Mouse (Mus musculus) liver, embryonic 15.5 days (tissue): ENCODE data around the gene Rhoh. TPM values are rescaled to one million over a fixed set of nuclear protein-coding genes. Genes with fewer than 3 reads are reported as not detected.

Experiments
- ATAC-seq: fragments of 200-750 bp; cut with Nextera tagmentation; 2 replicates; pipeline ENCODE4 v1.8.0; 2017; ENCODE audit warnings: moderate number of reproducible peaks, mild to moderate bottlenecking, moderate library complexity; ENCODE audit not compliant: insufficient read depth
- H3K27ac ChIP-seq: fragments of 300-500 bp; sonication (generic); replicated peaks from 2 replicates; pipeline ENCODE4 v1.5.1; 2015; ENCODE audit warnings: mild to moderate bottlenecking, inconsistent platforms
- H3K27me3 ChIP-seq: fragments of 300-500 bp; sonication (generic); 2 replicates; pipeline ENCODE4 v1.6.1; 2015; ENCODE audit warnings: mild to moderate bottlenecking, inconsistent platforms
- H3K36me3 ChIP-seq: fragments of 300-500 bp; sonication (generic); replicated peaks from 2 replicates; pipeline ENCODE4 v1.6.1; 2015; ENCODE audit warnings: moderate library complexity, mild to moderate bottlenecking, inconsistent platforms
- H3K4me1 ChIP-seq: fragments of 300-500 bp; sonication (generic); replicated peaks from 2 replicates; pipeline ENCODE4 v1.6.1; 2015; ENCODE audit warnings: inconsistent platforms
- H3K4me2 ChIP-seq: fragments of 300-500 bp; sonication (generic); 2 replicates; pipeline ENCODE4 v1.6.1; 2015; ENCODE audit warnings: moderate library complexity, mild to moderate bottlenecking, inconsistent platforms
- H3K4me3 ChIP-seq: fragments of 300-500 bp; sonication (generic); replicated peaks from 2 replicates; pipeline ENCODE4 v1.5.1; 2015; ENCODE audit warnings: mild to moderate bottlenecking, inconsistent platforms
- H3K9ac ChIP-seq: fragments of 300-500 bp; sonication (generic); 2 replicates; pipeline ENCODE4 v1.6.1; 2015; ENCODE audit warnings: moderate library complexity, mild to moderate bottlenecking, inconsistent platforms
- H3K9me3 ChIP-seq: fragments of 300-500 bp; sonication (generic); replicated peaks from 2 replicates; pipeline ENCODE4 v1.6.1; 2016; ENCODE audit warnings: inconsistent platforms
- WGBS: fragments of 180-500 bp; shearing (Covaris S2); methylation state at CpG from one replicate; pipeline ENCODE4 v1.1.7; 2015; ENCODE audit warnings: mixed read lengths; ENCODE audit not compliant: insufficient replicate concordance; 5-methylcytosine and 5-hydroxymethylcytosine counted together
- polyA plus RNA-seq: library from polyadenylated mRNA; unstranded; fragments of >200 nt; fragmentation: Nextera tagmentation; extraction: Ambion mirVana; gene quantifications from 2 replicates; pipeline ENCODE4 v1.2.1, GENCODE M21; 2015

Rhoh gene
- polyA plus RNA-seq, 1 experiment from 2014 or later, result 1.8 TPM

DNA sequence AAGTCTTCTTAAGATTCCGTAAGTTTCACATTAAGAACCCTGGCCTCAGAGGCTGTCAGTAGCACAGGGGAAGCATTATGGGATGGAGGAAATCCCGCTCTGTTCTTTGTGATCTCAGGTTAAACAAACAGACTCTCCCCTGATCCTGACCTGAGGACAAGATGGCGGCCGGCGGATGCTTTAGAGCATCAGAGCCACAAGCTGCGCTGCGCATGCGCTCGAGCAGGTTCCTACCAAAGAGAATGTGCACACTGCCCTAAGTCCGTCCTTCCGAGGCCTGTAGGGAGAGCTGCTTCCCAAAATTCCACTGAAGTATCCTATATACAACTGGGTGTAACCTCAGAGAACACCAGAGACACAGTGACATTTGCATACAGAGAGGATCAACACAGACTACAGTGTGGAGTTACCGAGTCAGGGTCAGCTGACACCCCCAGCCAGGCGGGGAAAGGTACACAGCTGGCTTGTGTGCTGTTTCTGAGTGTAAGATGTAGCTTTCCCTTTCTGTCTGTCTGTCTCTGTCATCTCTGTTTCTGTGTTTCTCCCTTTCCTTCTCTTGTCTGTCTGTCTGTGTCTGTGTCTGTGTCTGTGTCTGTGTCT lies 10.4 kb downstream of the Rhoh start:
- Histone ChIP-seq H3K36me3 (no peaks in the 10 kb centered on the region), H3K9ac (no peak overlapping the region), H3K27ac (no peak overlapping the region), H3K4me2 (no peak overlapping the region), H3K9me3 (no peaks in the 10 kb centered on the region), H3K4me1 (no peaks in the 10 kb centered on the region), H3K4me3 (no peak overlapping the region), H3K27me3 (no peaks in the 10 kb centered on the region)
- 78% methylated on average over 13 of the region's 13 CpGs for WGBS
- ATAC-seq, result no peak

- H3K36me3 ChIP-seq, result no peaks in the 10 kb centered on the region
- H3K4me1 ChIP-seq, result no peaks in the 10 kb centered on the region
- no peaks in the 10 kb centered on the region for H3K27me3 ChIP-seq
- no peak overlapping the region for H3K4me3 ChIP-seq
- H3K9me3 ChIP-seq, result no peaks in the 10 kb centered on the region
- WGBS, result 15% methylated on average over 4 of the region's 4 CpGs
- no peak overlapping the region for H3K9ac ChIP-seq
- no peak overlapping the region for H3K4me2 ChIP-seq
- no peak for ATAC-seq
- H3K27ac ChIP-seq, result no peak overlapping the region
These were observed 12.2 kb downstream of the Rhoh start for GRCm38 (mm10) chr5:65873212-65873611.

GRCm38 (mm10) chr5:65875269-65875668 lies 14.3 kb downstream of the Rhoh start:
- no peak for ATAC-seq
- no peaks in the 10 kb centered on the region for H3K4me1 ChIP-seq
- no peaks in the 10 kb centered on the region for H3K9me3 ChIP-seq

DNA sequence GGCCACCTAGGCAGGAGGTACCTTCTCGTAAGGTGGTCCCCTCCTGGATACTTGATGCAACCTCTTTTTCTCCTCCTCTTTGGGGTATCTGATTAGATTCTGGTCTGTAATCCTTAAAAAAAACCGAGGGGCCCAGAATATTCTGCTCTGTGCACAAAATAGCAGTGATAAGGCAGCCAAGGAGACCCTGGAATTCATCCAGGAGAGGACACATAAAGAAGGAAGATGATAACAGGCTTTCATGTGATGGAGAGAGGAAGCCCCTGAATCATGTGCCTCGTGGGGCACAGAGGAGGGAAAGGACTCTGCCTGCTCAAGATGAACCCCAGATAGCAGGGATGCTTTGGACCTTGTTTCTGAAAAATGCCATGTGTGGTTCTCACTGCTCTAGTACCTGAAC lies 17.4 kb downstream of the Rhoh start:
- no peak overlapping the region for H3K9ac ChIP-seq
- H3K27me3 ChIP-seq, result no peaks in the 10 kb centered on the region
- no peaks in the 10 kb centered on the region for H3K9me3 ChIP-seq
- no peak for ATAC-seq
- no peak overlapping the region for H3K4me3 ChIP-seq
- 39% methylated on average over 3 of the region's 3 CpGs for WGBS
- H3K4me2 ChIP-seq, result no peak overlapping the region
- 0 out of 2 replicates have a peak, but pooled peaks cover 12% of the 10 kb centered on the region for H3K4me1 ChIP-seq
- no peak overlapping the region for H3K27ac ChIP-seq
- no peaks in the 10 kb centered on the region for H3K36me3 ChIP-seq

More at GRCm38 (mm10) chr5:65875269-65875668, 14.3 kb downstream of the Rhoh start:
- WGBS, result 77% methylated on average over 7 of the region's 7 CpGs
- Histone ChIP-seq H3K4me2 (no peak overlapping the region), H3K36me3 (no peaks in the 10 kb centered on the region), H3K9ac (no peak overlapping the region), H3K4me3 (no peak overlapping the region), H3K27me3 (no peaks in the 10 kb centered on the region), H3K27ac (no peak overlapping the region)

GRCm38 (mm10) chr5:65881254-65881653 lies 20.2 kb downstream of the Rhoh start:
- no peak overlapping the region for H3K27ac ChIP-seq
- 59% methylated on average over 2 of the region's 2 CpGs for WGBS
- no peak for ATAC-seq

DNA sequence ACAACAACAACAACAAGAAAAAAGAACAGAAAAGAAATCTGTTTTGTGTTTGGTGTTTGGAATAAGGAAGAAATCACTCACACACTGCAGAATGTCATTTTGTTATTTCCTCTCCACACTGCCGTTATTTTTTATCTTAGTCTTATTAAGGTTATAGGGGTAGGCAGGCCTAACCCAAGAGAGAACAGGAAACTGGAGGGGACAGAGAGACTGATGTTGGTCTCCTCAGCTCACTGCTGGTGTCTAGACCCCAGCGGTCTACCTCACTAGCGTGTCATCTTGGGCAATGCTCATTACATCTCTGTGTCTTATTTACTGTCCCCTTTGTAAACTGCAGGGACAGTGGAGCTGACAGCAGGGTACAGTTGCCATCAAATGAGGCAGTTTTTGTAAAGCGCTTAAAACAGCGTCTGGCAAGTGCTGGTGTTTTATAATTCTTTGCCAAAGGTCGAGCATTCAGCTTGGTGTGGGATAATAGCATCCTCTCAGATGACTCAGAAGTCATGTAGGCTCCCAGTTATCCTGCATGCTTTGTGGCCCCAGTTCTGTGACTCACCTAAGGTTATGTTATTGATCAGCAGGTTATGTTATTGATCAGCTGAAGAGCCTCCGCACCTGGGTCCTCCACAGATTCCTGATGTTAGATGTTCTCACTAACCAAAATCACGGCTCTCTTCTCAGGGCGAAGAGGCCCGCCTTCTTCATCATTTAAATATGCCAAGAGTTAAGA lies 21.6 kb downstream of the Rhoh start:
- no peak for ATAC-seq
- Histone ChIP-seq H3K4me1 (0 out of 2 replicates have a peak, but pooled peaks cover 12% of the 10 kb centered on the region), H3K9ac (no peak overlapping the region), H3K9me3 (no peaks in the 10 kb centered on the region), H3K4me3 (no peak overlapping the region), H3K36me3 (no peaks in the 10 kb centered on the region), H3K27ac (no peak overlapping the region), H3K27me3 (no peaks in the 10 kb centered on the region), H3K4me2 (no peak overlapping the region)
- WGBS, result 59% methylated on average over 10 of the region's 10 CpGs

More at GRCm38 (mm10) chr5:65881254-65881653, 20.2 kb downstream of the Rhoh start:
- Histone ChIP-seq H3K9ac (no peak overlapping the region), H3K4me1 (0 out of 2 replicates have a peak, but pooled peaks cover 12% of the 10 kb centered on the region), H3K4me3 (no peak overlapping the region), H3K36me3 (no peaks in the 10 kb centered on the region), H3K9me3 (no peaks in the 10 kb centered on the region), H3K27me3 (no peaks in the 10 kb centered on the region), H3K4me2 (no peak overlapping the region)

DNA sequence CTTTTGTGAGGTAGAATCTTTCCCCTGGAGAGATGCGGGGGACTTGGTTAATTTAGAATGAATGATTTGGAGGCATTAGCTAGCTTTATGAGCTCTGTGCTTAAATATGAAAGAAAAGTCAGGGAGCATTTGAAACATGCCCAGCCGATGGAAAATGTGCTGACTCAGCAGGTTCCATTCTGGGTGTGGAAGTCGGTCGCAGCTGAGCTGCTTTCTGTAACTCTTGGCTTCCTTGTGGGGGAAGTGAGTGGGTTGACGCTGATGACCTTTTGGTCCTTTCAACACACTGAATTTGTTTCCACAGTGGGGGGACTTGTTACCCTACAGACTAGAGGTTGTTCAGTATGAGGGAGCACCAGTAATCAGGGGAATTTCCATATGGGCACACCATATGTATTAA lies 22.3 kb downstream of the Rhoh start:
- Histone ChIP-seq H3K36me3 (no peaks in the 10 kb centered on the region), H3K9me3 (no peaks in the 10 kb centered on the region), H3K4me1 (0 out of 2 replicates have a peak, but pooled peaks cover 12% of the 10 kb centered on the region), H3K27me3 (no peaks in the 10 kb centered on the region), H3K27ac (no peak overlapping the region), H3K4me2 (no peak overlapping the region), H3K4me3 (no peak overlapping the region), H3K9ac (no peak overlapping the region)
- ATAC-seq, result no peak
- 26% methylated on average over 5 of the region's 5 CpGs for WGBS

DNA sequence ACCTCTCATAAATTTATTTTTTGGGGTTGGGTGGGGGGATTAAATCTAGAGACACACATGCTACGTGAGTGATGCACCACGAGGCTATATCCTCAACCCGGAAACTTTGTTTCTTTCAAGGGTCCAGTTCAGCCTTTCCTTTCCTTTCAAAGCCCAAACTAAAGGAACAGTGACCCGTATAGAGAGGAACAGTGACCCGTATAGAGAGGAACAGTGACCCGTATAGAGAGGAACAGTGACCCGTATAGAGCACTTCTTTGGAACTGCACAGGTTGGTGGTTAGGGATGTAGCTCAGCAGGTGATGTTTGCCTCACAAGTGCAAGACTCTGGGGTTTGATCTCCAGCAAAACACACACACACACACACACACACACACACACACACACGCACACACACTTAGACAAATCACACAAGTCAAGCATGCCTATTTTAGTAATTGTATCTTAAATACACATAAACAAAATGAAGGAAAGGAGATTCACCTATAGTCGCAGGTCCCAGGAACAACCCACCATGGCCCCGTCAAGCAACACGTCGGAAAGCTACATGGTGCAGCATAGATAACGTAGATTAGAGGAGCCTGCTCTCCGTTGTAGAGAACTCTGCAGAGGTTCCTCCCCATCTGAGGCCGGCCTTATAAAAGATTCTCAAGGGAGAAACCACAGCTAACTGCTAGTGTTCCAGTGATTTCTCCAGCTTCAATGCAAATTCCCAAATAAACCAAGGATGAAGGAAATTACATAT lies 24.9 kb downstream of the Rhoh start:
- no peak for ATAC-seq
- 45% methylated on average over 15 of the region's 15 CpGs for WGBS

GRCm38 (mm10) chr5:65888102-65888501 lies 27.1 kb downstream of the Rhoh start:
- Histone ChIP-seq H3K27me3 (no peaks in the 10 kb centered on the region), H3K36me3 (no peaks in the 10 kb centered on the region), H3K4me1 (peaks cover 8% of the 10 kb centered on the region), H3K27ac (no peak overlapping the region), H3K4me2 (no peak overlapping the region), H3K9me3 (no peaks in the 10 kb centered on the region), H3K4me3 (no peak overlapping the region), H3K9ac (no peak overlapping the region)
- no peak for ATAC-seq
- WGBS, result 71% methylated on average over 5 of the region's 5 CpGs

More for the DNA sequence above, 24.9 kb downstream of the Rhoh start:
- Histone ChIP-seq H3K4me3 (no peak overlapping the region), H3K4me1 (peaks cover 20% of the 10 kb centered on the region), H3K9ac (no peak overlapping the region), H3K4me2 (no peak overlapping the region), H3K27ac (no peak overlapping the region), H3K9me3 (no peaks in the 10 kb centered on the region), H3K27me3 (no peaks in the 10 kb centered on the region), H3K36me3 (no peaks in the 10 kb centered on the region)

DNA sequence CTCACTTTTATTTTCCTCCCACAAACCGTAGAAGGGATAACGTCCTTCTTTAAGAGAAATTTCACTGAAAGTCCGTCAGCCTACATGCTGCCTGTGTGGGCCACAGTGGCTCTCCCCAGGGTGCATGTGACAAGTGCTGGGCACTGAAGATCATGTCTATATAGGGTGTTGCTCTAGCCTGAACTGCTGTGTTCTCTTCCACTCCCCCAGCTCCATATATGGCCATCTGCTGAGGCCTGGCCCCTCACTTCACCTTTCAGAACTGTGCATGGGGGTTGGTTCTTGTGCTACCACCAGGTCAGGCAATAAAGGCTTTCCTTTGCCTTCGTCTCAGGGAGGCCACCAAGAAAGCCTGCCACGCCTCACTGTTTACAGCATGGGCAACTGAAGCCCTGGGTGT lies 28.0 kb downstream of the Rhoh start:
- no peak overlapping the region for H3K4me2 ChIP-seq
- H3K9ac ChIP-seq, result no peak overlapping the region
- WGBS, result 45% methylated on average over 5 of the region's 5 CpGs
- H3K27me3 ChIP-seq, result no peaks in the 10 kb centered on the region
- no peaks in the 10 kb centered on the region for H3K36me3 ChIP-seq
- no peak overlapping the region for H3K27ac ChIP-seq
- H3K4me3 ChIP-seq, result no peak overlapping the region
- no peak for ATAC-seq
- peaks cover 8% of the 10 kb centered on the region for H3K4me1 ChIP-seq
- no peaks in the 10 kb centered on the region for H3K9me3 ChIP-seq

DNA sequence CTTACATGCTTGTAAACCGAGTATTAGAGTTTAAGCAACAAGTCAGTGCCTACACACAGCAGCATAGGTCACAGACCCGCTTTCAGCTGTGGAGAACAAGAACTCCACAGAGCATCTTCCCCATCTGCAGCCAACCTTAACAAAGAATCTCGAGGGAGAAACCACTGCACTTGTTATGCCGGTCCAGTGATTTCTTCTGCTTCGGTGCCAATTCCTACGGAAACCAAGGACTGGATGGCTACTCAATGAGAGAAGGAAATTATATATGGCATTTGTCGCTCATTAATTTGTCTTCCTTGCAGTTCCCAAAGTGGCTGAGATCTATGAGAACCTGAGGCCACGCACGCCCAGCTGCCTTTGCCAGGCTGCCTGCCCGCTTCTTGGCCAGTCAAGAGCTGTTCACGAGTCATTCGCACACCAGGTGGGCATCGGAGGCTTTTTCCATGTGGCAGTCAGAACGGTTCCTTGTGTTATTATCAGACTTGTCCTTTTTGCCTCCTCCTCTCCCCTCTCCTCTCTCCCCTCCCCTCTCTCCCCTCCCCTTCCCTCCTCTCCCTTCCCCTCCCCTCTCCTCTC lies 30.3 kb downstream of the Rhoh start:
- H3K4me3 ChIP-seq, result no peak overlapping the region
- no peaks in the 10 kb centered on the region for H3K36me3 ChIP-seq
- no peaks in the 10 kb centered on the region for H3K9me3 ChIP-seq
- no peak for ATAC-seq
- no peak overlapping the region for H3K9ac ChIP-seq
- no peak overlapping the region for H3K4me2 ChIP-seq
- WGBS, result 71% methylated on average over 14 of the region's 14 CpGs
- peaks cover 8% of the 10 kb centered on the region for H3K4me1 ChIP-seq
- no peak overlapping the region for H3K27ac ChIP-seq
- no peaks in the 10 kb centered on the region for H3K27me3 ChIP-seq
